Mouse (Mus musculus): ENCODE results near the gene Rhoj.

GRCm38 (mm10) chr12:75414991-75415390 is 106.9 kb downstream of the Rhoj start:
- no peak for TF ChIP-seq CTCF (IDR thresholded peaks at IDR 0.05; ENCODE audit: control insufficient read depth, insufficient read depth, insufficient read length)
- no peak for TF ChIP-seq USF1 (IDR thresholded peaks at IDR 0.05; ENCODE audit: low read depth)
- TF ChIP-seq CEBPB (IDR thresholded peaks at IDR 0.05; ENCODE audit: low read depth) = no peak
- TF ChIP-seq MAX (IDR thresholded peaks at IDR 0.05) = no peak
